Mouse (Mus musculus): ENCODE data around the gene Crat. TPM values are rescaled to one million over a fixed set of nuclear protein-coding genes. Genes with fewer than 3 reads are reported as not detected.

Gene Crat
- total RNA-seq, 1 experiment from 2014 or later = 16.2 TPM

DNA sequence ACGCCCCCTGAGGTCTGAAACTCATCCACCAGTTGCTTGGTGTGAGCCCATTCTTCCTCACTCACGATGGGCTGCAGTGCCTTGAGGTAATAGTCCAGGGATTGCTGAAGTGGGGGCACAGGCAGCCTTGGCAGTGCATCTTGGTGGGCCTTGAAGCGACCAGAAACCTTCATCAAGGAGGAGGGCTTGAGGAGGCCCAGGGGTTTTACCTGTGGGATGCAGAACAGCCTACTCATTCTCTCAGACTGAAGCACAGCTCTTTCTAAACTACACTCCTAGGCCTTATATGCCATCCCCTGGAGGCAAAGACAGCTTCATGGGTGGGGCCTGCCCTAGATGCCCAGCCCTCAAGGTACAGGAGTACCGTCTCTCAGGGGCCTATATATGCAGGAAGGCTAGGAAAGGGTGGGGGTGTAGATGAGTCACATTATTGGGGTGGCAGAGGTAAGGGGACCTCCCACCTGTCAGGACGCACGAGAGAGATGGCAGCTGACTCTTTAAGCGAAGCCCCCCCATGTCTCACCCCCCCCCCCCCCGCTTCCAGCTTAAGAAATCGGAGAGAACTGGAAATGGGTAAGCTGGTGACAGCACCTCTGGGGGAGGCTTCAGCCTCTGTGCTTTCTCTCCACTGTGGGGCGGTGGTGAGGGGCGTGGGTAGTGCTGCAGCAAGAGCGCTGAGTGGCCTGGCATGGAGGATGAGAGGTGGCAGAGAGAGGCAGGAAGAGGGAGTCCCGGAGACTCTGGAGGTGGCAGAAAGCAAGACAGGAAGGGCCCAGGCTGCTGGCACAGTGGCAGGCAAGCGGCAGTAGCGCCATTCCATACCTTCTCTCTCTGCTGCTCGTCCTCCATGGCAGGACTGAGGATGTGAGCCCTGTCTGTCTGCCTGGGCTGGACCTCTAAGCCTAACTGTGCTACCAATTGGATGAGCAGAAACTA is 2.3 kb downstream of the Crat start:
- ATAC-seq (ENCODE audit: extremely low read depth, insufficient number of reproducible peaks, low FRiP score, poor library complexity, severe bottlenecking) = no peak

DNA sequence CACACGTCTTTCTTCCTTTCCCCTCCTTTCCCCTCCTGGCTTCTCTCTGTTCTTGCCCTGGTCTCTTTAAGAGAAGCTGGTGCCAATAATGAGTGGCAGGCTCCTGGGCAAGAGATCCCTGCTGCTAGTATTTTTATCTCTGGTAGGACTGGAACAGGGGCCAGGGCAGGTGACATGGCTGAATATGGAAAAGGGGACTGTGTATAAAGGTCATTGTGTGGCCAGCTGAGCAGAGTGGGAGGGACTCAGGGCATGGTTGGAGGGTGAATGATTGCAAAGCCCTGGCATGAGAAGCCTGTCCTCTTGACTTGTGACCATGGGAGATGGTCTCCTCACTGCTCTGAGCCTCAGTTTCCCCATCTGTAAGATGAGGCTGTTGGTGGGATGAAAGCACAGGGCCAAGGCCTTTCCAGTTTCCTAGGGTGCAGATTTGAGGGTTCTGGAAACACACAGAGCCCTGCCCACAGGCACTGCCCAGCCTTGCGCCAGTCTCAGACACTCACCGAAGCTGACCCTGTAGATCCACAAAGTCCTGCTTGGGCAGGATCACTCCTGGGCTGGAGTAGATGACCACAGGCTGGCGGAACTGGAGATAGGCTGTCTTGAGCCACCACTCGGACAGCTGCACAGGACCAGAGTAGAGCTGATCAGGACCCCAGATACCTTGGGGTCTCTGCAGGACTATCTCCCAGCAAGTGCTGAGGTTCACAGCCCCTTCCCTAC is 6.0 kb downstream of the Crat start:
- no peak for ATAC-seq (ENCODE audit: extremely low read depth, insufficient number of reproducible peaks, low FRiP score, poor library complexity, severe bottlenecking)

DNA sequence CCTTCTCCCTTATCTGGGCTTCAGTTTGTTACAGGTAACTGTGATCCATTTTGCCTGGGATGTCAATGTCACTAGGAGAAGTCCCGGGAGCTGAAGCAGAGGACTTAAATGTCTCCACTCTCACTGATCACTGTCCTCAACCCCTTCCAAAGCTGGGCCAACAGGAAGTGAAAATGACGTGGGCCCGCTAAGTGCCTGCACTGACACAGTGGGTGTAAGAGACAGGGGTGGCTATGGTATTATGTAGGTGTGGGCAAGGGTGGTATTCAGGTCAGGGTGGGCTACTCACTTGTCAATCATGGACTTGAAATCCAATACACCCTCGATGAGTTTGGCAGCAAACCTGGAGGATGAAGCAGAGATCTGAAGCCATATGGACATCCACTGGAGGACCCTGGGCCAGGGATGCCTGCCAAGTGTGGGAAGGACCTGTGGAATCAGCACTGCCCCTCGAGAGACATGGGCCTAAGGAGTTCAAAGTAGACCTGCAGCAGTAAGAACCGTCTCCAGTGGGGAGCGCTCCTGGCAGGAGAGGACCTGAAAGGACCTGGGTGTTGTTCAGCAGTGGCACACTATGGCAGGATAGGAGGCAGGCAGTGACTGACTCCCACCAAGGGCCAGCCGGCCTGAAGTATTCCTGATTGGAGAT is 7.0 kb downstream of the Crat start:
- ATAC-seq (ENCODE audit: extremely low read depth, insufficient number of reproducible peaks, low FRiP score, poor library complexity, severe bottlenecking) = no peak

DNA sequence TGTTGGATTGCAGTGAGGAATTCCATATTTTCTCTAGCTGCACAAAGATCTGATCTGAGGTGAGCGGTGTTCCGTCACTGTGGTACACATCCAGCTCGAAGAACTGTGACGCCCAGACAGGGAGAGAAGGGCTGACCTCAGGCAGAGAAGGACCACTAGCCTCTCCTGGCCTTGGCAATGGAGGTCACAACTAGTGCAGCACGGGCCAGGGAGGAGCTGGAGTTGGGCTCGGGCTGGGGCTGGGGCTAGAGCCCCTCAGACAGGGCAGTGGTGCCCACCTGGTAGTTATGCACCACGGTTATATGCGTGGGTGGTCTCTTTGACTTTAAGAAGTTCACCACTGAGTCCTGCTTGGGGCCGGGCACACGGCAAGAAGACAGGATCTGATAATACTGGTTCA is 7.8 kb downstream of the Crat start:
- no peak for ATAC-seq (ENCODE audit: extremely low read depth, insufficient number of reproducible peaks, low FRiP score, poor library complexity, severe bottlenecking)

DNA sequence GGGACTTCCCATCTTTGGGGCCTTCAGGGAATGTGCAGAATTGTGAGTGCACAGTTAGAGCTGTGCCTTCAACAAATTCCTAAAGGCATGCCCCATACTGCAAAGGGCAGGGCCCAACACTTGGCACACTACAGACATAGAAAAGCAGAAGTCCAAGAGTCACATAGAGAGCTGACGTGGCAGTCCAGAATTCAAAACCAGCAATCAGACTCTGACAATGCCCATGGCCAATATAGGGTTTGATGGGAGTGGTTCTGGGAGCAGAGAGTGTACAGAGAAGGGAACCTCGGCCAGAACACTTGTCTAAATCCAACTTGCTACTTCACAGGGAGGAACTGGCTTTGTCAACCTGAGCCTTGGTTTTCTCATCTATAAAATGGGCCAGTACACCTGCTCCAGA is 8.4 kb downstream of the Crat start:
- ATAC-seq (ENCODE audit: extremely low read depth, insufficient number of reproducible peaks, low FRiP score, poor library complexity, severe bottlenecking) = no peak

DNA sequence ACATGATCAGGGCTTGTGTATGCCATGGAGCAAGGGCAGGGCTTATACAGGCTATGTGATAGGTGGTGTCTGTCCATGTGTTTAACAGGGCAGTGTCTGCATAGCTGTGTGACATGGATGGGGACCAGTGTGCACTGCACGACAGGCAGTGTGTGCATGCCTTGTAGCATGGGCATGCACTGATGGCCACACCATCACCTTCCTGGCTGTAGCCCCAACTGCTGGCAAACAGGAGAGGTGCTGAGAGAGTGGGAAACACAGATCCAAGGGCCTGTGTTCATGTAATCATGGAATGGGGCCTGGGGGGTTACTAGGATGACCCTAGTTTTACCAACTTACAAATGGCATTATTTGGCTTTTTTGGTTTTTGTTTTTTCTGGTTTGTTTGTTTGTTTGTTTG is 11.7 kb downstream of the Crat start:
- no peak for ATAC-seq (ENCODE audit: extremely low read depth, insufficient number of reproducible peaks, low FRiP score, poor library complexity, severe bottlenecking)

DNA sequence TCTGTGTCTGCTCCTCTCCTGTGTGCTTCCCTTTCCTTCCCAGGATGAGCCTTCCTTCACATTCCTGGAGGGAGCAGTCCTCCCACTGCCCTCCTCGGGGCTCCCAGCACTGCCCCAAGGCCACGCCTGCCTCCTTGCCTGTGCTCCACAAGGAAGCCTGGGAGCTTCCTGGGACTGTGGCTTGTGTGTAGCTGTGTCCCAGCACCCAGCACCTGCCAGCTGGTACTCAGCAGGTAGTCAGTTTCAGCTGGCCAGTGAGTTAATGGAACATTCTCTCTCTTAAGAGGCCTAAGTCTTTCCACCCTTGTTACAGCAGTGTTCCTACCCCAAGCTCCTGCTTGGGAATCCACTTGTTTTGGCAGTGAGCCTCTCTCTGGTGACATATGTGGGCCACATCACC is 12.8 kb downstream of the Crat start:
- no peak for ATAC-seq (ENCODE audit: extremely low read depth, insufficient number of reproducible peaks, low FRiP score, poor library complexity, severe bottlenecking)

DNA sequence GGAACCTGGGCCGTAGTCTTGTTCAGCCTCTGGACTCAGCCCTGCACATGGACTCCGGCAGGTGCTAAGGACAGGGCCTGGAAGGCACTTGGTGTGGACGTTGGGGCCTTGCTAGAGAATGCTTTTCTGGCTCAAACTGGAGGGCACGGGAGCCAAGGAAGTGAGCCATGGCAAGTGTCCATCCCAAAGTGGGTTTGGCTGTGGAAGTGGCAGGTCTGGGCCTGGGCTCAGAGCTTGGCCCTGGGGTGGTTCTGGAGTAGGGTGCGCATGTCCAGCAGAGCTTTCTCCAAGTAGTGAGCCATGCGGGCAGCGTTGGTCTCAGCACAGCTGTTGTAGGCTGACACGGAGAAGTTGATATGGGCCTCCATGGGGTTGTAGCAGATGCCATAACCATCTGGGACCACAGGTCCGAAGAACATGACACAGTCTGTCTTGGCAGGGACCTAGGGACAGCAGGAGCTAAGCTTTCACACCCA is 13.2 kb downstream of the Crat start:
- no peak for ATAC-seq (ENCODE audit: extremely low read depth, insufficient number of reproducible peaks, low FRiP score, poor library complexity, severe bottlenecking)

DNA sequence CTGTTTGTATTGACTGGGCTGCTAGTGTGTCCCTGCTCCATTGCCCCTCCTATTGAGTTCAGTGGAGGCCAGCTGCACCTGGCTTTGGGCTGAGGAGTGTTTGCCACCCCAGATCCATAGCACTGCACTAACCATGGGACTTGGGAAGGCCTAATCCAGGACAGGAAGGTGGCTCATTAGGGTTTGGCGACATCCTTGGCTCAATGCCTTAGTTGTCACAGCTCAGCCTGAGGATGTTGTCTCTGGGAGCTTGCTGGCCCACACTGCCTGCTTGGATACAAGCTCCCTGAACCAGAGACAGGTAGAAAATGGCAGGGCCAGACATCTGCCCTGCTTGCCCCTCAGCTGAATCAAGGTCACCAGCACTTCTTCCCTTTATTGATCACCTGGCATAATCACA is 14.0 kb downstream of the Crat start:
- ATAC-seq (ENCODE audit: extremely low read depth, insufficient number of reproducible peaks, low FRiP score, poor library complexity, severe bottlenecking) = no peak

DNA sequence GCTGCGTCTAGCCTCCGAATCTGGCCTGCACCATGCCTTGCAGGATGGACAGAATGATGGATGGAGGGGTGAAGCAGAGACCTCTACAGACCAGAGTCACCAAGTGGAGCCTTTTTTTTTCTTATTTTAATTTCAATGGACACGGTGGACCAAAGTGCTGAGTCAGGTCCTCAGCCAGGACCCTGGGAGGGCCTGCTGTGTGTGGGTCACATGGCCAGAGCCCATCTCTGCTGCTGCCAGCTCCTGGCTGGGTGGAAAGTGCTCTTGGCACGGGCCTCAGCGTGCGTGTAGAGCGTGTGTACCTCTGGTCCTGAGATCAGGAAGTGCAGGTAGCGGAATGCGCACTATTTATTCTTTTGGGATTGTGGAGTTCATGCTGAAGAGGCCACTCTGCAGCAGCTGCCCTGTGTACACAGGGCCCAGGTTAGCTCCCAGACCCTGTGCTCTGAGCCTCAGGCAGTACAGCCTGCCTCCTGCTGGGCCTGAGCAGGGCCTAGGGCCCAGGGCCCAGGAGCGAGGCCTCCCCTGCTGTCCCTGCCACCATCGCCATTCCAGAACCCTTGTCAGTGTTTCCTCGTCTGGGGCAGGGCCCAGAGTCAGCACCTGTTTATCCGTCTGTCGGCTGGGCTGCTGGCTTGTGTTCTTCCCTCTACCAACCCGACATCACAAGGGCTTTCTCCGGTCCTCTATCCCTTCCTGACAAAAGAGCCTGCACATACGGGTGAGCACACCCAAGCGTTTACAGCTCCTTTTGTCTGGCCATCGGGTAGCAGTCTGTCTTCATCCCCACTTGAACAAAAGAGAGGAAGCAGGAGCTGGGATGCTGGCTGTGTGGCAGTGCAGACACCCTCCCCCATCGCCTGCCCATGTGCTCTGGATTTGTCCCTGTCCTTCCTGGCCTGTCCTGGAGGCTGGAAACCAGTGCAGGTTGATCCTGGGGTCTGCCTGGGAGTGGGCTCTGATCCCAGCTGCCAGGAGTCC is 16.1 kb downstream of the Crat start:
- no peak for ATAC-seq (ENCODE audit: extremely low read depth, insufficient number of reproducible peaks, low FRiP score, poor library complexity, severe bottlenecking)

DNA sequence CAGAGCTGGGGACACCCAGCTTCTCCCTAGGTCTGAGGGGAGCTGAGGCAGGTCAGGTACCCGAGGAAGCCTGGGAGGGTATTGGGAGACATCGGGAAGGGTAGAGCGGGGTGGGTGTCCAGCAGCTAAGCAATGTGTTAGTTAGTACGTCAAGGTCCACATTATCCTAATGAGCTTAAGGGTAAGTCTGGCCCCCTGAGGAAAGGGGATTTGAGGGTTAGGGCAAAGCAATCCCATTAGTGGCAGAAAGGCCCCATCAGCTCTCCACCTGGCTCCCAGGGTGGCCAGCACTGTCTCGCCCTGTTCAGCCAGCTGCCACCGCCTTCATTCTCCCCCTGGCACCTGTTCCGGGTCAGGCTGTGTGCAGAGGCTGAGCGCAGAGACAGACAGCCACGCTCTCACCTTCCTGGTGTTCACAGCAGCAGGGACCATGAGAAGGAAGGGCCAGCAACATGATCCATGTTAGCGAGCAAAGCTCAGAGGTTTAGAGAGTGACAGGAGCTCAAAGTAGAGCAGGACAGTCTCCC is 17.6 kb downstream of the Crat start:
- ATAC-seq (ENCODE audit: extremely low read depth, insufficient number of reproducible peaks, low FRiP score, poor library complexity, severe bottlenecking) = no peak

DNA sequence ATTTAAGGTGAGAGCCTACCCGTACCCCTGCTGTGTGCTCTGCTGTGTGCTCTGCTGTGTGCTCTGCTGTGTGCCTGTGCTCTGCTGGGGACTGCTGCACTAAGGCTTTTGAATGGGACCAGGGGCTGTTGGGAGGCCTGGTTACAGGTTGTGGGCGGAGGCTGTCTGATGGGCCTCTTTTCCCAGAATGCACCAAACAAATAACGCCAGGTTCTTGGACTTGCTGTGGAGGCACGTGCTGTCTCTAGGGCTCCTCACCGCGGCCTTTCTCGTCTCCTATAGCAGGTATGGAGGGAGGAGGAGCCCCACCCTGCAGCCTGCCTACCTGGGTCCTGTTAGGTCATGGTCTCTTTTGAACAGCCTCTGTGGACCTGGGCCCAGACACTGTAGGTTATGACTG is 19.4 kb downstream of the Crat start:
- ATAC-seq (ENCODE audit: extremely low read depth, insufficient number of reproducible peaks, low FRiP score, poor library complexity, severe bottlenecking) = no peak

DNA sequence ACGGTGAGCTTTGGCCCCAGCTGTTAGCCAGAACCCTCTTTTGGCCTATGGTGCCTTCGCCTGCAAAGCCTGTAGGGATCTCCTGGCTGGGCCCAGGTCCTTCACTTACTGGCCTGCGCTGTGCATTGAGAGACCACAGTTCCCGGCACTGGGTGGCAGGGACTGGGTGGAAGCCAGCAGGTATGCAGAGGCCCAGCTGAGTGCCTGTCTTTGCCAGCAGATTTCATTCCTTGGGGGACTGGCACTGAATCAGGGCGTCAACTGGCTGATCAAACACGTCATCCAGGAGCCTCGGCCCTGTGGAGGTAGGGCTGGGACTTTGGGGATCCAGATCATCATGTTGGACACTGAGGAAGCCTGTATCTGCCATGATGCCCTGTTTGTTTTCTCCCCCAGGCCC is 19.9 kb downstream of the Crat start:
- ATAC-seq (ENCODE audit: extremely low read depth, insufficient number of reproducible peaks, low FRiP score, poor library complexity, severe bottlenecking) = no peak

DNA sequence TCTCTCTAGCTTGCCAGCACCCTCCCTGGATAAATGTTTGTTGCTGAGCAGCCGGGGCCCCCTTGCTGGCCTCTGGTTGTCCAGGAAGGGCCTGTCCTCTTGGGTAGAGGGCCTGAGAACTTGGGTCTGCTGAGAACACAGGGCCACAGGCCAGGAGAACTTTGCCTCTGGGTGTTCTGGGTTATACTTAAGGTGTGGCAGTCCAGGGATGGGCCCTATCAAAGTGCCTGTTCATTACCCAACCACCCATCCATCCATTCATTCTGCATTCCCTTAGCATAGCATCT is 22.3 kb downstream of the Crat start:
- ATAC-seq (ENCODE audit: extremely low read depth, insufficient number of reproducible peaks, low FRiP score, poor library complexity, severe bottlenecking) = no peak

DNA sequence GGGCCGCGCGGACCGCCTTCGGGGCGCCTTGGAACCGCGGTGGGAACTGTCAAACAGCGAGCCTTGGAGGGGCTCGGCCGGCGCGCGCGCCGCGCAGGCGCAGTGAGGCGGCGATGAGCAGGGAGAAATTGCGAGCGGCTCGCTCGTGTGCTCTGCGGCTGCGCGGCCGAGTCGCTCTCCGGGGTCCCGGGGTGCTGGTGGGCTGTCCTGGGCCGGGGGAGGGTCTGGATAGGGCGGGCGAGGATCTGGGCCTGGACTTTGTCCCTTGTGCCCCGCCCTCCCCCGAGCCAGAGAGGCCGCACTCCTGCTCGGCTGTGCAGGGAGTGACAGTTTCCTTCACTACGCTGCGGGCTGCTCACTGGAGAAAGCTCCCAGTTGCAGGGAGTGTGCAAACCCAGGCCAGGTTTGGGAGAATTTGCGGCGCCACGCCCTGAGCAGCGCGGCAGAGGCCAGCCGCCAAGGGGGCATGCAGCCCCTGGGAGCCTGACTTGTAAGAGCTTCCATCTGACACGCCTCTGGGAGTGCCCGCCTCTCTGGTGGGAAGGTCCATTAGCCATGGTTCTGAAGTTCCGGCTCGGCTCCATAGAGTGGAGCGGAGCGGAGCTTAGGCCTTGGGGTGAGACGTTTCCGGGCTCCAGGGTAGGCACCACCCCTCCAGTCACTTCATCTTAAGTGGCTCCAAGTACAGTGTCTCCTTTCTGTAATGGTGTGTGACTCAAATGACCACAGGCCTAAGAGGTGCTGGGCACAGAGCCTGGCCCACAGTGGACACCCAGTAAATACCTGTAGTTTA is 22.8 kb downstream of the Crat start:
- ATAC-seq (ENCODE audit: extremely low read depth, insufficient number of reproducible peaks, low FRiP score, poor library complexity, severe bottlenecking) = no peak

DNA sequence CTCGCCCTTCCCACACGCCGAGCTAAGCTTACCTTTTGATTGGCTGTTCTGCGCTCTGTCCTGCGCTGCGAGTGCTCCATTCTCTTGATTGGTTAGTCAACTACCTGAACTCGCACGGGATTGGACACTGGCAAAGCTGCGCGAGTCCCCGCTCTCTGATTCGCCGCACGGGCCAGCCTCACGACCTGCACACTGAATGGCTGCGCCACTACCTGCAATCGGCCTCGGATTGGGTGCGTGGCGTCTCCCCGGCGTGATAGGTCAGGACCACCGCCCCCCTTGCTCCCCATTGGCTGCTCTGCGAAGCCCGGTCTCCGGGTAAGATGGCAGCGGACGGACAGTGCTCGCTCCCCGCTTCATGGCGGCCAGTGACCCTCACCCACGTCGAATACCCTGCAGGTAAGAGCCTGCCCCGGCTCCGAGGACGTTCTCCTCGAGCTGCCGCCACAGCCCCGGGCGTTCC is 23.5 kb downstream of the Crat start, which contains the start of gene Dolpp1:
Dolpp1 (plus strand) TSS at position 141 of the 463 bp plus-strand sequence.
- peak; percentile 95 for ATAC-seq (ENCODE audit: extremely low read depth, insufficient number of reproducible peaks, low FRiP score, poor library complexity, severe bottlenecking)

DNA sequence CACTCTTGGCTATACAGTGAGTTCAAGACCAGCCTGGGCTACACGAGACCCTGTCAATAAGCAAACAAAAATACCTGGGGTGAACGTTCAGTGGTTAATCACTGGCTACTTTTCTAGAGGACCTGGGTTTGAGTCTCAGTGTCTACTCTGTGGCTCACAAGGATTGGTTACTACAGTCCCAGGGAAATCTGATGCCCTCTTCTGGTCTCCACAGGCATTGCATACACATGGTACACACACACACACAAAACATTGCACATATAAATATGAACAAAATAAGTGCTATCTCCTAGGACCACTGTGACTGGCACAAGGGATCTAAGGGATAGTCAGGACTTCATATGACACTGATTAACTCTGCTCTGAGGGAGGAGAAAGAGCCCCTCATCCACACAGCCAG is 26.6 kb downstream of the Crat start:
- no peak for ATAC-seq (ENCODE audit: extremely low read depth, insufficient number of reproducible peaks, low FRiP score, poor library complexity, severe bottlenecking)

DNA sequence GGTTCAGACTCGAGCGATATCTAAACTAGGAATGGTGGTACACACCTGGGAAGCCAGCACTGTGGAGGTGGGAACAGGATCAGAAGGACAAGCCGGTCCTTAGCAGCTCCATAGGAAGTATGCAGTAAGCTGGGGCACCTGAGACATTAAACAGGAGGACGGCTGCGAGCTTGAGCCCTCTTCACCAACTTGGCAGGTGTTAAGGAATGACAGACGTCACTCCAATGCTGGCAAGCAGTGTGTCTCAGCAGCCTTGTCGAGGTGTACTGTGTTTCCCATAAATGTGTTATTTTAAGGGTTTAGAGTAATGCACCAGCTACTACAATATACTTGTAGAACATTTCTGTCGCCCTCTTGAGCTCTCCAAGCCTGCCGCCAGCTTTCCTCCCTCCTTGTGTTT is 28.7 kb downstream of the Crat start:
- no peak for ATAC-seq (ENCODE audit: extremely low read depth, insufficient number of reproducible peaks, low FRiP score, poor library complexity, severe bottlenecking)

Measured in neutrophil, adult 5-6 weeks (primary cell).